Mouse (Mus musculus): ENCODE measurements at regions not wholly inside any gene's neighbourhood (a gene's known extent, or its start where the extent isn't known, plus 50 kb on each side); places are given as distances from the start of the nearest gene placed in this dataset.

GRCm38 (mm10) chr12:96198928-96199327 is 506.9 kb downstream of the Flrt2 start:
- DNase-seq = no peak

GRCm38 (mm10) chr12:96201855-96202254 is 509.8 kb downstream of the Flrt2 start:
- intact Hi-C loops (cut with DNase I) = no loop called here
- no peak for DNase-seq

More at GRCm38 (mm10) chr12:96198928-96199327, 506.9 kb downstream of the Flrt2 start:
- intact Hi-C loops (cut with DNase I) = no loop called here

GRCm38 (mm10) chr12:96226446-96226845 is 534.4 kb downstream of the Flrt2 start:
- DNase-seq = no peak
- intact Hi-C loops (cut with DNase I) = no loop called here

- DNase-seq = no peak
- intact Hi-C loops (cut with DNase I) = no loop called here
Measured at GRCm38 (mm10) chr12:96228714-96229113, 536.7 kb downstream of the Flrt2 start.

- intact Hi-C loops (cut with DNase I) = no loop called here
- DNase-seq = no peak
Measured at GRCm38 (mm10) chr12:96235510-96235909, 543.5 kb downstream of the Flrt2 start.

- intact Hi-C loops (cut with DNase I) = no loop called here
- no peak for DNase-seq
Measured at GRCm38 (mm10) chr12:96235996-96236525, 544.0 kb downstream of the Flrt2 start.

GRCm38 (mm10) chr12:96239642-96240041 is 547.6 kb downstream of the Flrt2 start:
- intact Hi-C loops (cut with DNase I) = no loop called here

GRCm38 (mm10) chr12:96261978-96262377 is 570.0 kb downstream of the Flrt2 start:
- intact Hi-C loops (cut with DNase I) = no loop called here
- no peak for DNase-seq

More at GRCm38 (mm10) chr12:96239642-96240041, 547.6 kb downstream of the Flrt2 start:
- no peak for DNase-seq

- DNase-seq = no peak
- intact Hi-C loops (cut with DNase I) = no loop called here
Measured at GRCm38 (mm10) chr12:96275894-96276293, 583.9 kb downstream of the Flrt2 start.

GRCm38 (mm10) chr12:96311137-96311536 is 619.1 kb downstream of the Flrt2 start:
- intact Hi-C loops (cut with DNase I) = no loop called here
- peak; percentile 23 to 29 for DNase-seq

- no peak for DNase-seq
- intact Hi-C loops (cut with DNase I) = no loop called here
Measured at GRCm38 (mm10) chr12:96323061-96323786, 631.2 kb downstream of the Flrt2 start.

GRCm38 (mm10) chr12:96351143-96351542 is 659.1 kb downstream of the Flrt2 start:
- intact Hi-C loops (cut with DNase I) = no loop called here
- no peak for DNase-seq

- intact Hi-C loops (cut with DNase I) = no loop called here
Measured at GRCm38 (mm10) chr12:96378924-96379323, 686.9 kb downstream of the Flrt2 start.

GRCm38 (mm10) chr12:96419104-96419503 is 727.1 kb downstream of the Flrt2 start:
- DNase-seq = no peak
- intact Hi-C loops (cut with DNase I) = no loop called here

More at GRCm38 (mm10) chr12:96378924-96379323, 686.9 kb downstream of the Flrt2 start:
- no peak for DNase-seq

GRCm38 (mm10) chr12:96419567-96419966 is 727.5 kb downstream of the Flrt2 start:
- DNase-seq = no peak
- intact Hi-C loops (cut with DNase I) = no loop called here

- intact Hi-C loops (cut with DNase I) = no loop called here
Measured at GRCm38 (mm10) chr12:96427589-96427988, 735.6 kb downstream of the Flrt2 start.

GRCm38 (mm10) chr12:96442546-96442945 is 750.5 kb downstream of the Flrt2 start:
- intact Hi-C loops (cut with DNase I) = no loop called here

More at GRCm38 (mm10) chr12:96427589-96427988, 735.6 kb downstream of the Flrt2 start:
- DNase-seq = no peak

GRCm38 (mm10) chr12:96453374-96453773 is 761.3 kb downstream of the Flrt2 start:
- no peak for DNase-seq
- intact Hi-C loops (cut with DNase I) = no loop called here

More at GRCm38 (mm10) chr12:96442546-96442945, 750.5 kb downstream of the Flrt2 start:
- DNase-seq = no peak

GRCm38 (mm10) chr12:96476344-96476743 is 784.3 kb downstream of the Flrt2 start:
- DNase-seq = no peak
- intact Hi-C loops (cut with DNase I) = no loop called here

GRCm38 (mm10) chr12:96488448-96488960 is 796.5 kb downstream of the Flrt2 start:
- no peak for DNase-seq
- intact Hi-C loops (cut with DNase I) = no loop called here

GRCm38 (mm10) chr12:96509658-96510057 is 817.6 kb downstream of the Flrt2 start:
- no peak for DNase-seq
- intact Hi-C loops (cut with DNase I) = no loop called here

- intact Hi-C loops (cut with DNase I) = no loop called here
- no peak for DNase-seq
Measured at GRCm38 (mm10) chr12:96558824-96559223, 866.8 kb downstream of the Flrt2 start.

Data from gastrocnemius, postnatal 36 days (tissue).